Mouse (Mus musculus) embryonic facial prominence, embryonic 10.5 days (tissue): ENCODE measurements around the gene Cxcr4. TPM values are rescaled to one million over a fixed set of nuclear protein-coding genes. Genes with fewer than 3 reads are reported as not detected.
A peak's percentile ranks its signal among the peaks of the same experiment; 100 is the strongest.
"Not testable (repeated sequence)": the region's sequence is repeated elsewhere in the genome, so short reads cannot be mapped to it uniquely, and the experiment has no call there.

ENCODE experiments used
- DNase-seq: peaks from one replicate; pipeline ENCODE4 v3.0.0-alpha.2; 2017; ENCODE audit warnings: low spot score
- H3K27ac ChIP-seq: fragments of 300-500 bp; sonication (generic); replicated peaks from 2 replicates; pipeline ENCODE4 v1.5.1; 2016; ENCODE audit warnings: mild to moderate bottlenecking
- H3K27me3 ChIP-seq: fragments of 300-500 bp; sonication (generic); replicated peaks from 2 replicates; pipeline ENCODE4 v1.6.1; 2016; ENCODE audit warnings: low read depth, mild to moderate bottlenecking; ENCODE audit not compliant: poor library complexity, severe bottlenecking
- H3K36me3 ChIP-seq: fragments of 300-500 bp; sonication (generic); replicated peaks from 2 replicates; pipeline ENCODE4 v1.6.1; 2016; ENCODE audit warnings: mild to moderate bottlenecking, moderate library complexity
- H3K4me1 ChIP-seq: fragments of 300-500 bp; sonication (generic); 2 replicates; pipeline ENCODE4 v1.6.1; 2016
- H3K4me3 ChIP-seq: fragments of 300-500 bp; sonication (generic); 2 replicates; pipeline ENCODE4 v1.5.1; 2016; ENCODE audit warnings: mild to moderate bottlenecking, moderate library complexity
- H3K9me3 ChIP-seq: fragments of 300-500 bp; sonication (generic); 2 replicates; pipeline ENCODE4 v1.6.1; 2016; ENCODE audit warnings: mild to moderate bottlenecking
- WGBS: fragments of 180-500 bp; shearing (Covaris S2); methylation state at CpG from one replicate; pipeline ENCODE4 v1.1.7; 2016; 5-methylcytosine and 5-hydroxymethylcytosine counted together
- polyA plus RNA-seq: library from polyadenylated mRNA; unstranded; fragments of >200 nt; fragmentation: Nextera tagmentation; extraction: Ambion mirVana; gene quantifications from 2 replicates; pipeline ENCODE4 v1.2.1, GENCODE M21; 2016

Cxcr4 gene
- polyA plus RNA-seq, 1 experiment from 2014 or later: 4.8 TPM

DNA sequence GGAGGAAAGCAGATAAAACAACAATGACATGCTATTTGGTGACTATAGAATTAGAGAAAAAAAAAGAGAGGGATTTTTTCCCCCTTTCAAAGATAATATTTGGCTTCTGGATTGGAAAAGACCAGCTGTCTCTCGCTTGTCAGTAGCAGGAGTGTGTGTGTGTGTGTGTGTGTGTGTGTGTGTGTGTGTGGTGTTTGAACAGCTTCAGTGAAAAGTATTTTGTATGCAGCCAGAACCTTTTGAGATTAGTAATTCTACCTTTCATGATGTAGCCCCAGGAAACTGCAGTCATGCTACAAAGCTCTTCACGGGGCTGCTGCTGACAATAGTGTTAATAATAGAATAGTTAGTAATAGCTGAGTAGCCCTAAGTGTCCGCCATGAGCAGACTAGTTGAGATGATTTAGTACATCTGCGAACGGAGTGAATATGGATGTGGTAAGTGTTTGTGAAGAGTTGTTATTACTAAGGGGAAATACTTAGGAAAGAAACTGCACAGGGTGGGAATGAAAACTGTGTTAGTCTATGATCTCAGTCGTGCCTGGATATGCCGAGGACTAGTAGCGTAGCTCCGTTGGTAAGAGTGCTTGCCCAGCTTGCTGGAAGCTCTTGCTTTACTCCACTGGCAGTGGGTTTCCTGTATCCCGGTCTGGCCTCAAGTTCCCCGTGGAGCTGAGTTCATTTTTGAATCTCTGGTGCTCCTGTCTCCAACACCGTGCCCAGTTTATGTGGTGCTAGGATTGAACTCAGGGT lies 2.4 kb upstream of the Cxcr4 start:
- peaks cover 70% of the 10 kb centered on the region for H3K4me1 ChIP-seq
- 39% methylated on average over 12 of the region's 12 CpGs for WGBS
- H3K27ac ChIP-seq: peak overlapping the region; percentile 51; the same call in 1 of the 2 replicates
- H3K9me3 ChIP-seq: no peaks in the 10 kb centered on the region
- H3K4me3 ChIP-seq: no peak overlapping the region
- H3K36me3 ChIP-seq: peaks cover under 1% of the 10 kb centered on the region
- peaks cover 68% of the 10 kb centered on the region for H3K27me3 ChIP-seq
- DNase-seq: peak; percentile 23

DNA sequence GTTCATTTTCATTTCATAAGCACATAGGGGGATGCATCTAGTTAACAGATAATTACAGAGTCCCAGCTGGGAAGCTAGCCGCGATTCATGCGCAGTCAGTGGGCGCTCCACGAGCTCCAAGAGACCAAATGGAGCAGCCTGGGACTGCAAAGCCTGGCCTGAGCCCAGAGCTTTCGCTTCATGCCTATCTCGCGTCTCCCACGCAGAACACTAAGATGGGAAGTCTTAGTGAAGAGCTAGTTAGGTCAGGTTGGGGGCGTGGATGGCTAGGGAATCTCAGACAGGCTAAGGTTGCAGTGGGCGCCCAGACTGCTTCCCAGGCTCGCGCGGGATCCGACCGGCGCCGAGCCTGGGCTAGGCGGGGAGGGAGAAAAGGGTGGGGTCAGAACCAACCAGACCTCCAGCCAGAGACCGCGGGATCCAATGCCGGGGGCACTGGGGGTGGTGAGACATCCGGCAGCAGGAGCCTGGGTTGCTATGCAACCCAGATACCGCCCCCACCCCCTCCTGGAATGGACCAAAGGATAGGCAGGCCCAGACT lies 938 bp upstream of the Cxcr4 start:
- H3K36me3 ChIP-seq: peaks cover 9% of the 10 kb centered on the region
- under 1% methylated on average over 24 of the region's 24 CpGs for WGBS
- H3K4me3 ChIP-seq: peak overlapping the region; percentile 73
- peaks cover 71% of the 10 kb centered on the region for H3K27me3 ChIP-seq
- DNase-seq: peak; percentile 71
- peak overlapping the region; percentile 88 for H3K27ac ChIP-seq
- H3K9me3 ChIP-seq: no peaks in the 10 kb centered on the region
- H3K4me1 ChIP-seq: peaks cover 77% of the 10 kb centered on the region

DNA sequence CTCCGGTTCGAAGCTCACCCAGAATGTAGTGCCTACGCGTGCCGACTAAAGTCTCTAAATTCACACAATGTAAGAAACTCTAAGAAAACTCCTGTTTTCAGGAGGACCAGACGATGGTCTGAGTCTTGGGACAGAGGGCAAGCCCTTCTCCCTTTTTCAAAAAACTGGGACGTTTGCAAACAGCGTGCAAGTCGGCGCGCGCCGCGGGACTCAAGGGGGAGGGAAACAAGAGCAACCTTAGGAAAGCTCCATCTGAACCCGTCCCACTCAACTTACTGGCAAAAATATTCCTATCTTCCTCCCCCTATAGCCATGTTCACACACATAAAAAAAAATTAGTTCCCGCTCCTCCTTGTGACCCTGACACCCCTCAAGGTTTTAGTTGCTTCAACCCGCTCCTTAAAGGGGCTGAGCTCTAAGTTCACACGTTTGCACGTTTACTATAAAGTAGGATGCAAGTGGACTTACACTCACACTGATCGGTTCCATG lies 327 bp downstream of the Cxcr4 start:
- H3K27ac ChIP-seq: peak overlapping the region; percentile 88
- peak overlapping the region; percentile 73 for H3K4me3 ChIP-seq
- WGBS: under 1% methylated on average over 20 of the region's 20 CpGs
- no peaks in the 10 kb centered on the region for H3K9me3 ChIP-seq
- DNase-seq: peak; percentile 70
- H3K27me3 ChIP-seq: peaks cover 69% of the 10 kb centered on the region
- H3K4me1 ChIP-seq: peaks cover 78% of the 10 kb centered on the region
- H3K36me3 ChIP-seq: peaks cover 13% of the 10 kb centered on the region

DNA sequence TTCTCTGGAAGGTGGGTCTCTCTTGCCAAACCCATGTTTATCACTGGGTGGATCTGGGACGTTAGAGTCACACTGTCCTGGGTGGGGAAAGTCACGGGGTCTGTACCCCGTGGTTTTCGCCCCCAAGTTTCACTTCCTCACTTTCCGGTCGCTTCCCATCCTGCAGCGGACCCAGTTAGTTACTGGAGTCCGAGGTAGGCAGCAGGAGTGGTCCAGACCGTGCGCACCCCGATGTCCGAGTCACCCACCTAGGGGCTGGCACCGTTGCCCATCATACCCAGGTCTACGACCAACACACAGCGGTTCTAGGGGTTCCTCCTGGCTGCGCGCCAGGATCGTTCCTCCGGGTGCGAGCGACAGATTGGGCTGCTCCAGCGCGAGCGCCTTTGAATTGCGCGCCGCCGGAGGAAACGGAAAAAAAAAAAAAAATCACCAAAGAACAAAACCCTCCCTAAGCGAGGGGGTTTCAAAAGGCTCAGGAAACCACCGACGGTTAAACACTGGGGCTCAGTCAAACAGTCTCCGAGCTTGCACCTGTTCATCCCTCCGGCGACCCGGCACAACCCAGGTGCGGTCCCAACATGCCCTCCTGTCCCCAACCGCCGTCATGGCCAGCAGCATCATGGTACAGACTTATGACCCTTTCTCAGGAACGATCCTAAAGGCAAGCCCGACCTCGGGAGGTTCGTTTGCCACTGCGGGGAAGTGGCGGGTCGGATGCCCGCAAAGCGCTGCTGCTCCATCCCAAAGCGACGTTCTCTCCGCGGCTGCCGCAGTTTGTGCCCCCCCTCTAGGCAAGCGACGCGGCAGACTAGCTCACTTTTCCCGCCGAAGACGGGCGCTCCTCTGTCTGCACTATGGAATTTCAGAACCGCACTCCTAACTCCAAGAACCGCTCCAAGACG lies 1.0 kb downstream of the Cxcr4 start:
- Histone ChIP-seq H3K36me3 (peaks cover 13% of the 10 kb centered on the region), H3K27me3 (peaks cover 68% of the 10 kb centered on the region), H3K4me3 (peak overlapping the region; percentile 73), H3K9me3 (no peaks in the 10 kb centered on the region), H3K4me1 (peaks cover 72% of the 10 kb centered on the region), H3K27ac (peak overlapping the region; percentile 88)
- DNase-seq: peak; percentile 58
- under 1% methylated on average over 63 of the region's 63 CpGs for WGBS

DNA sequence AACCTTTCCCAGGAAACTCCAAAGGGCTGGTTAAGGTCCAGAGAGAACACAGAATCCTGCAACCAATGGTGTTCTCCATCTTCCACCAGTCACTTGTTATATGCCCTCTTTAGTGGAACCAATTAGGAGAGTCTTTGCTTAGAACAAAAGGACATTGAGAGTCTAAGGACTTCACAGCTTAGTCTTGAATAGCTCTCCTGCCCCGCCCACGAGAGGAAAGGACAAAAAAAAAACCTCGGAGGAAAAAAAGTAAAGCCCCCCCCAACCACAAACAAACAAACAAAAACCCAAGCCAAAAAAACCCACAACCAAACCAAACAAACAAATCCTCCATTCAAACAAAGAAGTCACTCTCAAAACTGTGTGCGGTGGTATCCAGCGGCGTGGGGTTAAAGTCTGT lies 2.1 kb downstream of the Cxcr4 start:
- Histone ChIP-seq H3K4me3 (peak overlapping the region; percentile 73), H3K9me3 (no peaks in the 10 kb centered on the region), H3K27me3 (peaks cover 58% of the 10 kb centered on the region), H3K36me3 (peaks cover 13% of the 10 kb centered on the region), H3K4me1 (peaks cover 61% of the 10 kb centered on the region), H3K27ac (peak overlapping the region; percentile 55)
- DNase-seq: no peak
- WGBS: 2% methylated on average over 6 of the region's 6 CpGs

DNA sequence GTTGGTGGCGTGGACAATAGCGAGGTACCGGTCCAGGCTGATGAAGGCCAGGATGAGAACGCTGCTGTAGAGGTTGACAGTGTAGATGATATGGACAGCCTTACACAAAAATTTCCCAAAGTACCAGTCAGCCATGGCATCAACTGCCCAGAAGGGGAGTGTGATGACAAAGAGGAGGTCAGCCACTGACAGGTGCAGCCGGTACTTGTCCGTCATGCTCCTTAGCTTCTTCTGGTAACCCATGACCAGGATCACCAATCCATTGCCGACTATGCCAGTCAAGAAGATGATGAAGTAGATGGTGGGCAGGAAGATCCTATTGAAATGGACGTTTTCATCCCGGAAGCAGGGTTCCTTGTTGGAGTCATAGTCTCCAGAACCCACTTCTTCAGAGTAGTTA lies 2.6 kb downstream of the Cxcr4 start:
- DNase-seq: no peak
- Histone ChIP-seq H3K27ac (peak overlapping the region; percentile 55; the same call in 1 of the 2 replicates), H3K27me3 (peaks cover 52% of the 10 kb centered on the region), H3K36me3 (peaks cover 13% of the 10 kb centered on the region), H3K4me1 (peaks cover 56% of the 10 kb centered on the region), H3K9me3 (no peaks in the 10 kb centered on the region), H3K4me3 (peak overlapping the region; percentile 73)
- 84% methylated on average over 9 of the region's 9 CpGs for WGBS

DNA sequence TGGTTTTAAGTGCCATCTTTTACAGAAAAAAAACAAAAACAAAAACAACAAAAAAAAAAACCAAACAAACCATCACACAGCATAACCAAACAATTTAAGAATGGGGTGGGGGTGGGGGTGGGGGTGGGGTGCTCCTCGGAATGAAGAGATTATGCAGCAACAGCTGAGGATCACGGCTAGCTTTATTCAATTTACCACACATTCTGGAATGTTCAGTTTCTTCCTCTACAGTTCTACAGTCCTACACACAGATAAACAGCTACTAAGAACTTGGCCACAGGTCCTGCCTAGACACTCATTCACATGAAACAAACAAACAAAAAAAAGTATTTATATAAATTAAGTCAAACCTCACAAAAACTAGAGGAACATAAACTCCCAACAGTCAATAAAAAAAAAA lies 3.8 kb downstream of the Cxcr4 start:
- 63% methylated on average over 2 of the region's 2 CpGs for WGBS
- Histone ChIP-seq H3K4me1 (peaks cover 45% of the 10 kb centered on the region), H3K27ac (no peak overlapping the region), H3K9me3 (no peaks in the 10 kb centered on the region), H3K27me3 (peaks cover 41% of the 10 kb centered on the region), H3K36me3 (peaks cover 13% of the 10 kb centered on the region), H3K4me3 (no peak overlapping the region)
- no peak for DNase-seq

DNA sequence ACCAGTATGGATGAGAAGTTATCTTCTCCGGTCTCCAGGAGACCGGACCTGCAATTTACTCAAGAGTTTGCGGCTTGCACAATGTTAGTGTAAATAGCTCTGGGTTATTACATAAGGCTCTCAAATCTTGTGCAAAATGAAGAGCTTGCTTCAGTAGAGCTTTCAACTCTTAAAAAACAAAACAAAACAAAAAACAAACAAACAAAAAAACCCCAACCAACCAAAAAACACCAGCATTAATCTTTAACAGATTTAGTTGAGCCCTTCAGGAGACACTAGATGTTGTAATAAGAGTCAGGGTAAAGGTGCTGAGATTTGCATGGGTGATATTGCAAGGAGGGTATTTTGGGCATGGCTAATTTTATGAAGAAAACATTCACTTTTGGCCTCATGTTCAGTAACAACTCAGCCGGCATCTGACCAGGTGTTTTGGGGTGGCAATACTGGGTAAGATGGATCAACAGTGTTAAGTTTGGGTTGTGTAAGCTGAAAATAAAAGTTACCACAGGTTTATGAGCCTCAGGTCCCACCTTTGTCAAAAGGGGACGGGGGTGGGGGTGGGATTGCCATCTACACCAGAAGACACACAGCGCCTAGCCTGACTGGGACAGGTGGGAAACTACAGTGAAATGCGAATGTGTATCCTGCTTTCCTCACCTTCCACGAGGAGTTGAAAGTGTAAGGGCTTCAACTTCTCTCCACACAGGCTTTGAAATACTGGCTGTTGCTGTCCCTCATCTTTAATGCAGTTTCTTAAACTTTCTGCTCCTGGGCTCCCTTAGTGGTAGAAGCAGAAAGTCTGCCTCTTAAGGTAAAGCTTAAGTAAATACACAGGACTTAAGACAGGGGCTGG lies 4.9 kb downstream of the Cxcr4 start:
- peaks cover 13% of the 10 kb centered on the region for H3K36me3 ChIP-seq
- DNase-seq: no peak
- no peaks in the 10 kb centered on the region for H3K9me3 ChIP-seq
- H3K4me3 ChIP-seq: no peak overlapping the region
- H3K27me3 ChIP-seq: peaks cover 33% of the 10 kb centered on the region
- H3K4me1 ChIP-seq: peaks cover 33% of the 10 kb centered on the region
- 76% methylated on average over 8 of the region's 8 CpGs for WGBS
- no peak overlapping the region for H3K27ac ChIP-seq

DNA sequence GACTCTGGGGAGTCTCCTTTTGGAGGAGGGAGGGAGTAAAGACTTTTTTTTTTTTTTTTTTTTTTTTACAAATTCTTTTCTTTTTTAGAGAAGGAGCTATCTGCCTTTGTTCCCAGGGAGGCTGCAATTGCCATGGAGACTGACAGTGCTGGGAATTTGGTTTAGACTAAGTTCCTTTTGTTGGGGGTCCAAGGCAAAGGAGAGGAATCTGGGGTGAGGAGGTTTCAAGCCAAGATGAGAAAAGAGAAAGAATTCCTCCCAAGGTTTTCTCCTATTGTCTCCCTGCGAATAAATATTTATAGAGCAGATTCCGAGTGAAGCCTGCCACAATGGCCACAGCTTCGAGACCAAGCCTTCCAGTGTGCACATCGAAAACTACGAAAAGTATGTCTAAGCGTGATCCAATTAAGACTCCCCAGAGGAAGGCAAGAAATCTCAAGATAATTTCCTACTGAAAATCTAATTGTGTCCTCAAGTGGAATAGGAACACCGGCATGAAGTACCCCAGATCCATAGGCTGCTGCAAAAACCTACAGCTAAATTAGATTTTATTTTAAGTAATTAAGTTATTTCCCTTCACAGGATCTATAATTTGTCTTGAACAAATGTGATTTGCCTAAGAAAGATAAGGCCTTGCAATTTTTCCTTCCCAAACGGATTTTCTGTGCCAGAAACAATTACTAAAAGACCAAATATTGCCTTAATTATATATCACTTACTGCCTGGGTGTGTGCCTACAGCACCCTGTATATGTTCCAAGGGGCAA lies 5.7 kb downstream of the Cxcr4 start:
- H3K9me3 ChIP-seq: no peaks in the 10 kb centered on the region
- no peak for DNase-seq
- peaks cover 13% of the 10 kb centered on the region for H3K36me3 ChIP-seq
- H3K4me1 ChIP-seq: peaks cover 26% of the 10 kb centered on the region
- peaks cover 29% of the 10 kb centered on the region for H3K27me3 ChIP-seq
- H3K27ac ChIP-seq: no peak overlapping the region
- 40% methylated on average over 8 of the region's 8 CpGs for WGBS
- no peak overlapping the region for H3K4me3 ChIP-seq

DNA sequence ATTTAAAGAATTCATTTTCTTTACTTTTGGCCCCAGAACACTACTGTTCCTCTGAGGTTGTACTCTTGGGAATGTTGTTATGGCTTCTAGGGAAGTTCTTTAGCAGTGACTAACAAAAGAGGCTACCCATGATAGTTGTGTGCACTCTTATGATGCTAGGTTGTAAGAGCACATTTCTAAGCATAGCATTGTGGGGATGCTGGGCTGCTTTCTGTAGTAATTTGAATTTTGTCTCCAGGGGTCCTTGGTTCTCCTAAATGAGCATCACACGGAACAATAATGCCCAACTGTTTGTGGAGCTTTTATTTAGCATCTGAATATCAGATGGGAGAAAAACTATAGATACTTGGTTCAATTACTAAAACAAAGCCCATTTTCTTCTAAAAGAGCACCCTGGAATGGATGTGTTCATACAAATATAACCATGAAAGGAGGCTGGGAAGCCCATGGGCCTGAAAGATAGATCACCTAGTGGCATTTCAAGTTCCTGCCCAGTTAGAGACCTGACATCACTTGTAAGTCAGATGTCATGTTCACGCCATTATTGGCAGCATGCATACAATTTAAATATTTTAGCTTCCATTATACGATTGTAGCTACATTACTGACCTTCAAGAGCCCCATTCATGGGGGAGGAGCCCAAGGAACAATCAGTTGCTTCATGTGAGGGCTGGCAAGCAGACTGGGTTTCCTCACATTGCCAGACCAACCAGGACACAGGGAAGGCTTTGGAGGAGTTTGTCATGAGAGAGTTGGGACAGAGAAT lies 6.5 kb downstream of the Cxcr4 start:
- Histone ChIP-seq H3K4me1 (peaks cover 21% of the 10 kb centered on the region), H3K9me3 (no peaks in the 10 kb centered on the region), H3K36me3 (peaks cover 13% of the 10 kb centered on the region), H3K27me3 (peaks cover 22% of the 10 kb centered on the region), H3K4me3 (no peak overlapping the region), H3K27ac (no peak overlapping the region)
- WGBS: 43% methylated on average over 3 of the region's 3 CpGs
- DNase-seq: peak; percentile 28

DNA sequence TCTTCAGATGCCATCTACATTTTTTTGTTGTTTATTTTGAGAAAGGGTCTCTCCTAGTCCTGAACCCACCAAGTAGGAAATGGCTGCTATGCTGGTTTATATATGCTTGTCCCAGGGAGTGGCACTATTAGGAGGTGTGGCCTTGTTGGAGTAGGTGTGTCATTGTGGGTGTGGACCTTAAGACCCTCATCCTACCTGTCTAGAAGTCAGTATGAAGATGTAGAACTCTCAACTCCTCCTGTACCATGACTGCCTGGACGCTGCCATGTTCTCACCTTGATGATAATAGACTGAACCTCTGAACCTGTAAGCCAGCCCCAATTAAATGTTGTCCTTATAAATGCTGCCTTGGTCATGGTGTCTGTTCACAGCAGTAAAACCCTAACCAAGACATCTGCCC lies 7.4 kb downstream of the Cxcr4 start:
- H3K9me3 ChIP-seq, H3K27ac ChIP-seq, H3K4me3 ChIP-seq, DNase-seq: not testable (repeated sequence)
- H3K4me1 ChIP-seq: peaks cover 18% of the 10 kb centered on the region; the same call in 1 of the 2 replicates
- H3K27me3 ChIP-seq: peaks cover 14% of the 10 kb centered on the region
- 95% methylated on average over 1 of the region's 1 CpGs for WGBS
- peaks cover 13% of the 10 kb centered on the region for H3K36me3 ChIP-seq
